Mouse (Mus musculus): Measurements from ENCODE around the gene Pou2f3.

Gene Pou2f3

DNA sequence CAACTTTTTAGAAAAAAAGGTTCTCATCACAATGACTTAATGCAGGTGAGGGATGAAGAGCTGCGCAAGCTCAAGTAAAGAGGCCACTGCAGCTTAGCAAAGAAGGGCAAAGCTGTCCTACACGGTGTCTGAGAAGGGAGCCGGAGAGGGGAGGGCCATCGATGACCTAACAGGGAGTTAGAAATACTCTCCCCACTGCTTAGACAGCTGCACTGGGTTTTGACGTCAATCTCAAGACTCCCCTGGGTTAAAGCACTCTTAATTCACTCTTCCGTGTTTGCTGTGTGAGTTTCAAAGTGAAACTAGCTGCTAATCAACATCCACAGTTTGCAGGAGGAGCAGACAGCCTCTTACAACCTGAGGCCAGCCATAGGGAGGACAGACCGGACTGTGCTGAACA, 134.0 kb downstream of the Pou2f3 start:
- no peak for DNase-seq (ENCODE audit: low spot score)

DNA sequence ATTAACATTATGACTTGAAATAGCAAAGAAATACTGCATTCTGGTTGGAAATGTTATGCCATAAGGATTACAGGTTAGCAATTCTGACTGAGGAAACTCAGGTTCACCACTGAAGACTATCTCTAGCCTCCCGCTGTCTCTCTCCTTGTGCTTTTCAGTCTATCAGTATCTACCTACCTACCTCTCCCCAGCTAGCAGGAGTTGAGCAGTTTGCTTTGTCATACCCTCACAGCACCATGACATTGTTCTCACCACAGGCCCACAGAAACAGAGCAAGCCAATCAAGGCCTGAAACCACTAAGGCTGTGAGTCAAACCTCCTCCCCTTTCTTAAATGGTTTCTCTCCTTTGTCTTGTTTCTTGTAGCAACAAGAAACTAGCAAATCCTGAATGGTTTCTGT, 135.6 kb downstream of the Pou2f3 start:
- no peak for DNase-seq (ENCODE audit: low spot score)

Measured in embryo, embryonic 10.5 days (tissue).